Mouse (Mus musculus): ENCODE results near the gene Alkbh2. TPM values are rescaled to one million over a fixed set of nuclear protein-coding genes. Genes with fewer than 3 reads are reported as not detected.

The Alkbh2 gene
- total RNA-seq, 2 experiments from 2014 or later = 7.0 to 7.6 TPM

DNA sequence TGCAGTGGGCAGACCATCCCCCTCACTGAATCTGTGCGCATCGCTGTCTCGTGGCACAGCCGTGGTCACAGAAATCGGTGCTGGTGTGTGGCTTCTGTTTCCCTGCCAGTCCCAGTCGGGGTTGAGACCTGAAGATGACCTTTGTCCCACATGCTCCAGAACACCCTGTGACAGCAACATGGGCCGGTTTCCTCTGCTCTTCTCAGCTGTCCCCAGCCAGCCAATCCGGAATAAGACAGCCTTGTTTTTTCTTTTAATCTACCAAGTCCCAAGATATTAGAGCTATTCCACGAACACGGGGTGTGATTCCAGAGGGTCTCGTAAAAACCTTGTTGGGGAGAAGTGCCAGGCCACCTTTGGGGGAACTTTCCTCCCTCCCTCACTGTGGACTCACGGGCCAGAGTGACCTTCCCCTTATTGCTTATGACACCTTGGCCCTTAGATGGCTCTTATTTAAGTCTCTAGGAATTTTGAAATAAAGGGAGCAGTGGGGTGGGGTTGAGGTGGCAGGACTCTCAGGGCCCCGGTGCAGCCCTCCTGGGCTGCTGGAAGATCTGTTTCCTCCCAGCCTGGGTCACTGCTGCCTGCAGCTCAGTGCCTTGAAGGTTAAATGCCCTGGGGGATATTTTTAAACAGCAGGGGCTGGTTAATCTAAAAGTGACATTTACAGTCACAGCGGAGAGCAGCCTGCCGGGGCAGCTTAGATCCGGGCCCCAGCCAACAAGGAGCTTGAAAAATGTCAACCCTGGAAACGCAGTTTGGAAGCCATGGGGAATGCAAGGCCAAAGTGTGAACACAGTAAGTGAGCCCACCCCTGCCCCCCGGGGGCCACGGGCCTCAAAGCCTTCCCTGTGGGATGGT lies 18.2 kb upstream of the Alkbh2 start, which contains the start of gene Acacb:
Gene Acacb, plus strand, starts transcription at position 508 of the 861 bp plus-strand sequence.
- DNase-seq = peak; percentile 52 to 66

- peak; percentile 90 to 93 for DNase-seq
Observed at GRCm38 (mm10) chr5:114139175-114139574, 11.2 kb upstream of the Alkbh2 start.

DNA sequence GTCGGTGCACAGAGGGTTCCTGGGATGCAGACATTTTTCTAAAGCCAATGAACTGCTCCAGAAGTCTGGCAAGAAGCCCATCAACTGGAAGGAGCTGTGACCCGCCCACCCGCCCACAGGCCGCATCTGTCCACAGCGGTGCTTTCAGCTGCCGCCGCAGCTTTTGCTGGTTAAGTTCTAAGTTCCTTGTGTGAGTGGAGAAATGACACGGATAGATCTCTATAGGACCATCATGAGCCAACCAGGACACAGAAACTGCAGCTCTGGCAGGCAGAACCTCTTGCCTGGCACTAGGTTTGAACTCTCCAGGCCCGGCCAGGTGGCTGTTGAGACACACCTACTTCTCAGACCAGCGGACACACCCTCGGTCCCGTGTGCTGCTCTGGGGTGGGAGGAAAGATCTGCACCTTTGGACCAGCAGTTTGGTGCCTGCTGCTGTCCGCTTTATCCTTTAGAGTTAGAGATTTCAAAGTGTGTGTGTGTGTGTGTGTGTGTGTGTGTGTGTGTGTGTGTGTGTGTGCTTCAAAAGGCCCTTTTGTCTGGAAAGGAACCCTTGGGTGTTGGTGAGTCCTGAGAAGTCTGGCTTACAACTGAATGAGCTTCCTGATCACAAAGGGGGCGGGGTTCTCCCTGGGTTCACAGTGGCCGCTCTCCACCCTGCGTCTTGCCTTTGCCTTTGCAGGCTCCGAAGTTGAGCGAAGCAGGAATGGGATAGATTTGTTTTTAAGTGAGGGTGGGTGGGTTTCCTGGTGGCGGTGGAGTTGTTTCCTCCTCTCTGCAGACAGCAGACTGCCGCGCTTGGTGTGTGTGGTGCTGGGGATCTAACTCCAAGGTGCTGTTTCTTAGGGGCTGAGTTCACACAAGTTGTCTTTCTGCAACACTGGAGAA lies 10.5 kb upstream of the Alkbh2 start:
- DNase-seq = peak in 1 of 2 experiments; percentile 64

- DNase-seq = peak in 1 of 2 experiments; percentile 29
Observed at GRCm38 (mm10) chr5:114137481-114138276, 9.7 kb upstream of the Alkbh2 start.

GRCm38 (mm10) chr5:114135516-114135915 lies 7.5 kb upstream of the Alkbh2 start:
- no peak for DNase-seq

DNA sequence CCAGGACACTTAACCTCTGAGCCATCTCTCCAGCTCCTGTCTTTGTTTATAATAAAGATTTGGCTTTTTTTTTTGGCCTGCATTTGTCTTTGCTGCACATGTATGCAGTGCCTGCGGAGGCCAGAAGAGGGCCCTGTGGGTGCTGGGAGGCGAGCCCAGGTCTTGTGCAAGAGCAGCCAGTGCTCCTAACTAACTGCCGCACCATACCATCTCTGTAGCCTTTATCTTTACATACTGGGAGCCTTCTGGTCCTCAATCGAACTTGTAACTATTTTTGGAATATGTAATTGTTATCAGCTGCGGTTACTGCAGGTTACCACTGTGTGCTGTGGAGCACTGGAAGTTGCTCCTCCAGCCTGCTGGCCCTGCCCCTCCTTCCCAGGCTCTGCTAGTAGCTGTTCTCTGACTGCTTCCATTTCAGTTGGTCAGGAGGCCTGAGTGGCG lies 6.1 kb upstream of the Alkbh2 start:
- DNase-seq = peak; percentile 84 to 88

GRCm38 (mm10) chr5:114132841-114133240 lies 4.8 kb upstream of the Alkbh2 start:
- DNase-seq = no peak

GRCm38 (mm10) chr5:114131521-114131840 lies 3.5 kb upstream of the Alkbh2 start:
- peak in 1 of 2 experiments; percentile 73 for DNase-seq

GRCm38 (mm10) chr5:114130698-114131520 lies 2.9 kb upstream of the Alkbh2 start:
- peak; percentile 95 to 96 for DNase-seq

DNA sequence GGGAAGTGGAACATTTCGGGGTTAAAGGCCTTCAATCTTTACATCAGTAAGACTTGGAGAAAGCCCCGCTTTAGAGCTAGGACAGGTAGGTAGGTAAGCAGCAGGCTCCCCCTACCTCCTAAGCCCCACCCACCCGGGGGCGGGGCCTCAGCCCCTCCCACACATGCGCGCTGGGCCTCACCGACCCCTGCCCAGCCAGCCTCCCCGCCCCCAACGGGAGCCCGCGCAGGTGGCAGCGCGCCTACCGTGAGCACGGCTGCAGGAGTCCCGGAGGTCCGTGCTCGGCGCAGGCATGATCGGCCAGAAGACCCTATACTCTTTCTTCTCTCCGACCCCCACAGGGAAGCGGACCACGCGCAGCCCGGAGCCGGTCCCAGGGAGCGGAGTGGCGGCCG lies 2.2 kb upstream of the Alkbh2 start, which contains the start of gene Ung:
Gene Ung, plus strand, starts transcription at position 176 of the 395 bp plus-strand sequence.
- DNase-seq = peak in 1 of 2 experiments; percentile 55

GRCm38 (mm10) chr5:114129550-114130210 lies 1.7 kb upstream of the Alkbh2 start:
- DNase-seq = no peak

DNA sequence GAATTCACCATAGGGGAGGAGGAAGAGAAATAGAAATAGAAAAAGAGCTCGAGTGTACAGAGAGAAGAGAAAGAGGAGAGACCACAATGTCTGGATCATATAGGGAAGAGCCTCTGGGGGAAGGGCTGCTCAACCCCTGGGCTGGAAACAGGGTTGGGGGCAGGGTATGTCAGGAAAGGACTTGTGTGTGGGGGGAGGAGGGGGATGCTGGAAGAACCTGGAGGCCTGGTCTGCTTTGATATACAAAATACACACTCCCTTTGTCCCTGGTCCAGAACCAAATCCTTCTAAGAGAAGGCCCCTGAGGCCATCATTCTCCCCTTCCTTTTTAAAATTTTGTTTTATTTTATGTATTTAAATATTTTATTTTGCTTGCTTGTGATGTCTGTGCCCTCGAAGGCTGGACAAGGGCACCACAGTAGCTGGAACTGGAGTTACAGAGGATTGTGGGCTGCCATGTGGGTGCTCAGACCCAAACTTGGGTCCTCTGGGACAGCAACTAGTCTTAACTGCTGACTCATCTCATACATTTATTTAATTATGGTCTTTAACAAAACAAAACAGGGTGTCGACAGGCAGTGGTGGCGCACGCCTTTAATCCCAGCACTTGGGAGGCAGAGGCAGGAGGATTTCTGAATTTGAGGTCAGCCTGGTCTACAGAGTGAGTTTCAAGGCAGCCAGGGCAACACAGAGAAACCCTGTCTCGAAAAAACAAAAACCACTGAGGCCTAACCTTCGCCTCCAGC lies 1.3 kb downstream of the Alkbh2 start:
- no peak for DNase-seq

- no peak for DNase-seq
Observed at GRCm38 (mm10) chr5:114126008-114126407, 2.0 kb downstream of the Alkbh2 start.

- DNase-seq = no peak
Observed at GRCm38 (mm10) chr5:114119806-114120205, 8.2 kb downstream of the Alkbh2 start.

- no peak for DNase-seq
Observed at GRCm38 (mm10) chr5:114116586-114116985, 11.4 kb downstream of the Alkbh2 start.

- DNase-seq = no peak
Observed at GRCm38 (mm10) chr5:114115030-114115429, 13.0 kb downstream of the Alkbh2 start.

GRCm38 (mm10) chr5:114113334-114113733 lies 14.7 kb downstream of the Alkbh2 start:
- no peak for DNase-seq

DNA sequence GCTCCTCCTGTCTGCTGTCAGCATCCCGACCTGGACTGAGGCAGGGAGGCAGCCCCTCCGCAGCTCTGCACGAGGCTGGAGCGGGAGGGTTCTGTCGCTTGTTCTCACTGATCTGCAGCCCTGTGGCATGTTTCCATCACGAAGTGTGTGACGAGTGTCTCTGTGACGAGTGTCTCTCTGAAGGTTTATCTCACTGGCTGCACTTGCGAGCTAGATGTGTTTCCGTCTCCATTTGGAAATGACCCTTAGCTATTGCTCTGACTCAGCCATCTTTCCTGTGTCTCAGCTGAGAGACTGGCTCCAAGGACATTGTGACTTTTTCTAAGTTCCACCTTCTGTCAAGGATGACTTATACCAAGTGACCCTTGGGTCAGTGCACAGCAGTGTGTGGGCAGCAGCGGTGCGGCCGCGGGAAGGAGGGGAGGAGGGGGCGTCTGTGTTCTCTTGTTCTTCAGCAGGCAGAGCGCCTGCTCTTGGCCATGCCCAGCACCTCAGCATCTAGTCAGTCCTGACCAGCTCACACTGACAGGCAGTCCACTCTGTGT lies 21.6 kb downstream of the Alkbh2 start:
- DNase-seq = peak; percentile 51 to 68

- DNase-seq = no peak
Observed at GRCm38 (mm10) chr5:114102807-114103206, 25.2 kb downstream of the Alkbh2 start.
